Mouse (Mus musculus) thymus, postnatal 36 days (tissue): ENCODE measurements around the gene Fmo6.

Experiments
- DNase-seq, 2 experiments: peaks; one replicate each; pipeline ENCODE4 v3.0.0; 2022; ENCODE audit warnings: mixed read lengths in 2 of 2

Fmo6 gene

GRCm38 (mm10) chr1:162937415-162937814, at the start of gene Fmo6:
TSS of gene Fmo6 (minus strand) at chr1:162937515.
- no peak for DNase-seq

GRCm38 (mm10) chr1:162986777-162987176, 49.5 kb upstream of the Fmo6 start:
- no peak for DNase-seq

GRCm38 (mm10) chr1:162986121-162986748, 48.9 kb upstream of the Fmo6 start:
- DNase-seq: no peak

GRCm38 (mm10) chr1:162984428-162984827, 47.1 kb upstream of the Fmo6 start, which contains the start of gene Fmo3:
TSS of gene Fmo3 (minus strand) at chr1:162984528.
- no peak for DNase-seq

GRCm38 (mm10) chr1:162963556-162963955, 26.2 kb upstream of the Fmo6 start:
- DNase-seq: no peak

GRCm38 (mm10) chr1:162957422-162957821, 20.1 kb upstream of the Fmo6 start:
- DNase-seq: no peak

GRCm38 (mm10) chr1:162953079-162953478, 15.8 kb upstream of the Fmo6 start:
- no peak for DNase-seq

GRCm38 (mm10) chr1:162949763-162950162, 12.4 kb upstream of the Fmo6 start:
- no peak for DNase-seq

GRCm38 (mm10) chr1:162947934-162948333, 10.6 kb upstream of the Fmo6 start:
- no peak for DNase-seq

- DNase-seq: no peak
Measured at GRCm38 (mm10) chr1:162946837-162947558, 9.7 kb upstream of the Fmo6 start.

GRCm38 (mm10) chr1:162943700-162944099, 6.4 kb upstream of the Fmo6 start:
- no peak for DNase-seq

GRCm38 (mm10) chr1:162938696-162939351, 1.5 kb upstream of the Fmo6 start:
- DNase-seq: no peak

- DNase-seq: no peak
Measured at GRCm38 (mm10) chr1:162937970-162938695, 818 bp upstream of the Fmo6 start.

- DNase-seq: no peak
Measured at GRCm38 (mm10) chr1:162934374-162935012, 2.8 kb downstream of the Fmo6 start.

GRCm38 (mm10) chr1:162932386-162932785, 4.9 kb downstream of the Fmo6 start:
- DNase-seq: no peak

- no peak for DNase-seq
Measured at GRCm38 (mm10) chr1:162931880-162932279, 5.4 kb downstream of the Fmo6 start.

GRCm38 (mm10) chr1:162931310-162931875, 5.9 kb downstream of the Fmo6 start:
- DNase-seq: no peak

GRCm38 (mm10) chr1:162930631-162931030, 6.7 kb downstream of the Fmo6 start:
- DNase-seq: no peak

- DNase-seq: no peak
Measured at GRCm38 (mm10) chr1:162929146-162929545, 8.2 kb downstream of the Fmo6 start.

GRCm38 (mm10) chr1:162925121-162925520, 12.2 kb downstream of the Fmo6 start:
- no peak for DNase-seq

GRCm38 (mm10) chr1:162916661-162917060, 20.7 kb downstream of the Fmo6 start:
- DNase-seq: no peak

GRCm38 (mm10) chr1:162914932-162915556, 22.3 kb downstream of the Fmo6 start:
- no peak for DNase-seq
